Mouse (Mus musculus): ENCODE measurements around the gene Dpy19l1.

GRCm38 (mm10) chr9:24378848-24379247, 124.1 kb downstream of the Dpy19l1 start:
- TF ChIP-seq ZC3H11A (IDR thresholded peaks at IDR 0.05; ENCODE audit: borderline replicate concordance, low read depth, low read length): no peak
- TF ChIP-seq ZNF384 (IDR thresholded peaks at IDR 0.05; ENCODE audit: low read depth, low read length): no peak
